Mouse (Mus musculus): ENCODE data around the gene Olfr73.

- TF ChIP-seq POLR2A (IDR thresholded peaks at IDR 0.05; ENCODE audit: control insufficient read depth, low read depth, low read length) = no peak
- TF ChIP-seq CTCF (IDR thresholded peaks at IDR 0.05; ENCODE audit: control insufficient read depth, insufficient read depth, insufficient replicate concordance, low read depth, low read length) = no peak
Observed at GRCm38 (mm10) chr2:87989813-87990212, 47.7 kb downstream of the Olfr73 start, which contains the start of gene Olfr1158.

Measured in testis, adult 2 months (tissue).